Mouse (Mus musculus) C2C12 (cell line): ENCODE measurements around the gene Dhrs3. TPM values are rescaled to one million over a fixed set of nuclear protein-coding genes. Genes with fewer than 3 reads are reported as not detected.

Experiments
- H3K27me3 ChIP-seq: one replicate; pipeline ENCODE4 v1.6.1; 2011; ENCODE audit not compliant: control insufficient read depth, insufficient read depth, insufficient read length
- H3K36me3 ChIP-seq: one replicate; pipeline ENCODE4 v1.6.1; 2011; ENCODE audit not compliant: control insufficient read depth, insufficient read depth
- H3K4me3 ChIP-seq: one replicate; pipeline ENCODE4 v1.5.1; 2011; ENCODE audit warnings: mild to moderate bottlenecking, control low read depth; ENCODE audit not compliant: poor library complexity, insufficient read depth, severe bottlenecking
- H3K79me2 ChIP-seq: one replicate; pipeline ENCODE4 v1.6.1; 2011; ENCODE audit not compliant: control insufficient read depth, insufficient read depth
- H3K79me3 ChIP-seq: one replicate; pipeline ENCODE4 v1.6.1; 2011; ENCODE audit warnings: low read depth, control low read depth
- H3ac ChIP-seq: one replicate; pipeline ENCODE3; 2011; ENCODE audit warnings: low read depth; ENCODE audit not compliant: control insufficient read depth, insufficient read length
- CEBPB ChIP-seq: IDR thresholded peaks from one replicate; pipeline ENCODE4 v1.6.1; 2011; ENCODE audit warnings: low read depth, mild to moderate bottlenecking, control low read depth, moderate library complexity
- CTCF ChIP-seq: IDR thresholded peaks from one replicate; pipeline ENCODE4 v1.5.1; 2011; ENCODE audit not compliant: control insufficient read depth, insufficient read depth, insufficient read length
- FOSL1 ChIP-seq: IDR thresholded peaks from one replicate; pipeline ENCODE4 v1.8.0; 2011; ENCODE audit warnings: mild to moderate bottlenecking, low read length; ENCODE audit not compliant: poor library complexity, insufficient read depth, severe bottlenecking
- MAX ChIP-seq: IDR thresholded peaks from one replicate; pipeline ENCODE4 v1.6.1; 2011; ENCODE audit warnings: mild to moderate bottlenecking, control low read depth
- MYOD1 ChIP-seq: IDR thresholded peaks from one replicate; pipeline ENCODE4 v1.6.1; 2011; ENCODE audit warnings: low read depth; ENCODE audit not compliant: control insufficient read depth, insufficient read length
- MYOG ChIP-seq: IDR thresholded peaks from one replicate; pipeline ENCODE4 v1.6.1; 2011; ENCODE audit not compliant: control insufficient read depth, insufficient read length; ENCODE audit errors: extremely low read depth
- USF1 ChIP-seq: IDR thresholded peaks from one replicate; pipeline ENCODE4 v1.6.1; 2011; ENCODE audit warnings: low read depth, mild to moderate bottlenecking, control low read depth, moderate library complexity
- polyA plus RNA-seq: library from polyadenylated mRNA; unstranded; fragments of >200 nt; fragmentation: generic; extraction: Trizol; gene quantifications from one replicate; pipeline ENCODE4 v1.2.1, GENCODE M21; 2012; ENCODE audit warnings: missing spikeins

Dhrs3 gene
- polyA plus RNA-seq, 1 experiment: 5.0 TPM

DNA sequence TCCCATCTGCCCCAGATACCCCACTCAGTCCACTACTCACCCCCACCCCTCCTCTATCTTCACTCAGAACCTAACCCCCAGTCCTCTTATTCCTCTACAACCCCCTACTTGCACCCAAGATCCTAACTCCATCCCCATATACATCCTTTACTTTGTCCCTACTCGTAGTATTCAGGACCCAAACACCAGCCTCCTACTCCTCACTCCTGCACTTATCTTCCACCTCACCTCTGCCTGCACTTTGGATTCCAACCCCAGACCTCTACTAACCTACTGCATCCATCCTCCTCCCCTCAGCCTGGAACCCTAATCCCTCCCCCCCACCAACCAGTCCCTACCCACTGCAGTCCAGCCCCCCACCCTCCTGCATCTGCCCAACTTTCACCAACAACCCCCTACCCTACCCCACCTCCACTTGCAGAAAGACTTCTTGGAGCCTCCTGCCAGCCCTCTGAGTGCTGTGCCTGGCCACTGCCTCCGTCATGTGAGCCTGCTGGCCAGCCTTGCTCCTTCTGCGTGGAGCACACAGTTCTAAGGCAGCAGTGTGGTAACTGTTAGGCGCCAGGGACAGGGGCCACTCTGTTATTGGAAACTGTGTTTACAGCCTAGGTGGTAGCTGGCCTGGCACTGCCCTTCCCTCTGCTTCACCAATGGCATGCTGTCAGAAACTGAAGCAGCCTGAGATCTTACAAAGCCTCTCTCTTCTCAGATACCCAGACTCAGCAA is 14.5 kb downstream of the Dhrs3 start:
- H3K4me3 ChIP-seq: no peak overlapping the region
- H3K79me3 ChIP-seq: no peaks in the 10 kb centered on the region
- H3K36me3 ChIP-seq: no peaks in the 10 kb centered on the region
- H3K27me3 ChIP-seq: no peaks in the 10 kb centered on the region
- no peak overlapping the region for H3ac ChIP-seq
- no peak for TF ChIP-seq CTCF
- TF ChIP-seq USF1: no peak
- TF ChIP-seq MYOG: no peak
- no peak for TF ChIP-seq CEBPB
- TF ChIP-seq MYOD1: no peak
- TF ChIP-seq MAX: no peak
- no peak for TF ChIP-seq FOSL1
- H3K79me2 ChIP-seq: no peaks in the 10 kb centered on the region

DNA sequence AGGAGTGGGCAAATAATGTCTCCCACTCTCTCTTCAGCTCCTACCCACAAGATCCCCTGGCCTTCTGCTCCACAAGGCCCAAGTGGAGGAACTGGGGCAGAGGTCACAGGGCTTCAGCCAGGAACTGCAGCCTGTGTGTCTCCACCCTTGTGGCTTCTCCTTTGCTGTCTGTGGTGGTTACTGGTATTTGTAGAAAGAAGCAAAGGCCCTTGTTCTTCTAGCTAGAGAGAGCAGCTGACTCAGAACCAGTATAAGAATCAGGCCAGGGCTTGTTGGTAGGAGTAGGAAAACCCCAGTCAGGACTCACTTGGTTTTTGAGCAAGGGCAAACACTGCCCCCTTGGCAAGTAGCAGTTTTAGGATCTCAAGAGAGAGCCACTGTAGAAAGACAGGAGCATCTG is 16.2 kb downstream of the Dhrs3 start:
- Histone ChIP-seq H3ac (no peak overlapping the region), H3K36me3 (no peaks in the 10 kb centered on the region), H3K4me3 (no peak overlapping the region), H3K79me3 (no peaks in the 10 kb centered on the region), H3K27me3 (no peaks in the 10 kb centered on the region), H3K79me2 (no peaks in the 10 kb centered on the region)
- TF ChIP-seq CEBPB: no peak

DNA sequence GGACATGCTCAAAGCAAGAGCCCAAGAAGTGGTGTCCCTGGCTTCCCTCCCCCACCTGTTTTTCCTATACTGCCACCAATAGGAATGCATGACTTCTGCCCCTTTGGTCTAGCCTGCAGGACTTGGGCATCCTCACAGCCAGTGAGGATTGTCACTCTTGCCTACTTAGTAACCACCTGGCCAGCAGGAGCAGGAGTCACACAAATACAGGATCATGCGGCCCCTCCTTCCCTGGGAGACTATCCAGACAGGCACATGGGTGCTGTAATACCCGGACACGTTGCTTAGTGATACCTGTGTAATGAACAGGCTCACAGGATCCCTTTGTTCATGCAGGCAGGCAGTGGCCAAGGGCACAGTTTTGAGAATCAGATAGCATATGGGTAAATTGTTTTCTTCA is 17.7 kb downstream of the Dhrs3 start:
- no peaks in the 10 kb centered on the region for H3K79me3 ChIP-seq
- H3K79me2 ChIP-seq: no peaks in the 10 kb centered on the region
- no peak for TF ChIP-seq CEBPB
- no peak for TF ChIP-seq CTCF
- no peak for TF ChIP-seq MAX
- no peak for TF ChIP-seq FOSL1
- no peak for TF ChIP-seq USF1
- no peak for TF ChIP-seq MYOD1
- no peak for TF ChIP-seq MYOG
- no peak overlapping the region for H3K4me3 ChIP-seq
- H3ac ChIP-seq: no peak overlapping the region
- H3K27me3 ChIP-seq: no peaks in the 10 kb centered on the region
- H3K36me3 ChIP-seq: no peaks in the 10 kb centered on the region

DNA sequence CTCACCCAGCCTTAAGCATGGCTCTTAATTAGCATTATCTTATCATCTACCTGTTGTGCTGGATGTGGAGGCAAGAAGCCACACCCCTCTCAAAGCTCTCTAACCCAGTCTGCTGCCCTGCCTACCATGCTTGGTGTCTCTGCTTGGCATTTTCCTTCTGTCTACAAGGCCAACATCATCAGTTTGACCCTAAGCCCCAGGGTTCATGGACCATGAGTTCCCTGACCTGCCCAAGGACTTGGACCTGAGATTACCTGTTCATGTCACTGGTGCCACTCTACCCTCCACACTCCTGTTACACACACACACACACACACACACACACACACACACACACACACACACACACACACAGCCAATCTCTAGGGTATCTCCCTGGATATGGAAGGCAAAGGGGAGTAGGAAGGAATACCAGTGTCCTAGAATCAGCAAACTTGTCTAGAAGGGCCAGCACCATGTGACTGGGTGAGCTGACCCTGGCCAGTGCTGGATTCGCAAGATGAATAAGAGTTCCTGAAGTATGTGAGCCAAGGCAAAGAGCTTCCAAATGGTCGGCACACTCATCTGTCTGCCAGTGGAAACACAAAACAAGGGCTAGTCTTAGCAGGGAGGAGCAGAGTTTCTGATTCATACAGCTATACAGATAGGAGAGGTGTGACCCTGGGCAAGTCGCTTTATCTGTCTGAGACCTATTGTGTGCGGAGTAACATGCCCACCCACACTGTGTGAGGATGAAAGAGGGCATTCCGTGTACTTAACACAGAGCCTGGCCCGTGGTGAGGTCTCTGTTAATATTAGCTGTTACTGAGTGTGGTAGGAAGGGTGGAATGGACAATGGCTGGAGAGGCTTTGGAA is 20.9 kb downstream of the Dhrs3 start:
- no peaks in the 10 kb centered on the region for H3K27me3 ChIP-seq
- H3K79me3 ChIP-seq: no peaks in the 10 kb centered on the region
- H3K36me3 ChIP-seq: no peaks in the 10 kb centered on the region
- TF ChIP-seq FOSL1 (no peak), MYOG (no peak), CTCF (no peak), USF1 (no peak), CEBPB (no peak), MYOD1 (no peak), MAX (no peak)
- H3K79me2 ChIP-seq: no peaks in the 10 kb centered on the region
- no peak overlapping the region for H3K4me3 ChIP-seq
- H3ac ChIP-seq: no peak overlapping the region

- no peak for TF ChIP-seq FOSL1
- TF ChIP-seq MAX: no peak
- TF ChIP-seq MYOG: no peak
- no peak for TF ChIP-seq CTCF
- no peak for TF ChIP-seq CEBPB
- TF ChIP-seq MYOD1: no peak
- no peak for TF ChIP-seq USF1
- H3K36me3 ChIP-seq: no peaks in the 10 kb centered on the region
- no peaks in the 10 kb centered on the region for H3K79me2 ChIP-seq
- no peak overlapping the region for H3ac ChIP-seq
- no peak overlapping the region for H3K4me3 ChIP-seq
- H3K27me3 ChIP-seq: no peaks in the 10 kb centered on the region
- no peaks in the 10 kb centered on the region for H3K79me3 ChIP-seq
These were observed 23.9 kb downstream of the Dhrs3 start for GRCm38 (mm10) chr4:144916520-144916919.
